Mouse (Mus musculus): ENCODE data around the gene Hectd1. TPM values are rescaled to one million over a fixed set of nuclear protein-coding genes. Genes with fewer than 3 reads are reported as not detected.
A peak's percentile ranks its signal among the peaks of the same experiment; 100 is the strongest.

Gene Hectd1
- polyA plus RNA-seq, 1 experiment: 13.4 TPM

DNA sequence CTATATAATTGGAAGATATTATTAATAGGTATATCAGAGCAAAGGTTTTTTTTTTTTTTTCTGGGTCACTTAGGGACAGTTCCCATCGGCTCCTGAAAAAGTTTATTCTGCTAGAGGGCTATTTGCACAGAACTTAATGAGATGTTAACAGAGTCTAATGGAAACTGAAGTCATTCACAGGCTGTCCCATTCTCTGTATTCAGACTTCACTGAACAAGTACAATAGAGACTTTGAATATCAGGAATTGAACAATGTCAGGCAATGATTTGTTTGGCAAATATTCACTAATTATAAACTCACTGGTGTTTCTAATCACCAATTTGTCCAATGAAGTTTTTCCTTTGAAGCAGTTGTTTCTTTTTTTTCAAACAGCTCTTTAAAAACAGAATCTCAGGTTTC lies 92.5 kb downstream of the Hectd1 start:
- Histone ChIP-seq H3K4me1 (ENCODE audit: control insufficient read depth, insufficient read depth, low read length) (peaks cover 2% of the 10 kb centered on the region; the same call in 1 of the 2 replicates), H3K36me3 (ENCODE audit: control insufficient read depth, insufficient read depth, low read length) (no peaks in the 10 kb centered on the region), H3K27ac (ENCODE audit: control insufficient read depth, insufficient read depth, low read depth, low read length) (no peak overlapping the region), H3K27me3 (ENCODE audit: control insufficient read depth, insufficient read depth, low read length) (no peaks in the 10 kb centered on the region), H3K4me3 (ENCODE audit: control insufficient read depth, low read depth, low read length) (no peak overlapping the region)
- no peak for TF ChIP-seq POLR2A (IDR thresholded peaks at IDR 0.05; ENCODE audit: control insufficient read depth, low read depth, low read length)
- TF ChIP-seq CTCF (IDR thresholded peaks at IDR 0.05; ENCODE audit: control insufficient read depth, insufficient read depth, insufficient replicate concordance, low read depth, low read length): no peak

DNA sequence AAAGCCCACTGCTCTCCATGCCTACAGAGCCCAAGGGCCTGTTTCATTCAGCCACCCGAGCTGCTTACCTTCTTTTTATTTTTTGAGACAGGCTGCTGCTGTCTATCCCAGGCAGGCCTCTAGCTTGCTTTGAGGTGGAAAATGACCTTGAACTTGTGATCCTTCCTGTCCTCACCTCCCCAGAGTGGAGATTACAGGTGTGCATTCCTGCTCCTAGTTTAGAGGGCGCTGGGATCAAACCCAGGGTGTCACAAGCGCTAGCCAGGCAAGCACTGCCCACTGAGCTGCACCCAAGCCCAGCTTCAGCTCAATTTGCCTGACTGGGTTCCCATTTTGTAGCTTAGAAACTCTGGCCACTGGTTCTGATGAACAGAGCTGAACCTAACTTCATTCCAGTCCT lies 93.0 kb downstream of the Hectd1 start:
- no peak for TF ChIP-seq CTCF (IDR thresholded peaks at IDR 0.05; ENCODE audit: control insufficient read depth, insufficient read depth, insufficient replicate concordance, low read depth, low read length)
- no peak for TF ChIP-seq POLR2A (IDR thresholded peaks at IDR 0.05; ENCODE audit: control insufficient read depth, low read depth, low read length)
- H3K36me3 ChIP-seq (ENCODE audit: control insufficient read depth, insufficient read depth, low read length): no peaks in the 10 kb centered on the region
- H3K4me3 ChIP-seq (ENCODE audit: control insufficient read depth, low read depth, low read length): no peak overlapping the region
- peak overlapping the region; percentile 53 for H3K27ac ChIP-seq (ENCODE audit: control insufficient read depth, insufficient read depth, low read depth, low read length)
- peaks cover 2% of the 10 kb centered on the region; the same call in 1 of the 2 replicates for H3K4me1 ChIP-seq (ENCODE audit: control insufficient read depth, insufficient read depth, low read length)
- no peaks in the 10 kb centered on the region for H3K27me3 ChIP-seq (ENCODE audit: control insufficient read depth, insufficient read depth, low read length)

DNA sequence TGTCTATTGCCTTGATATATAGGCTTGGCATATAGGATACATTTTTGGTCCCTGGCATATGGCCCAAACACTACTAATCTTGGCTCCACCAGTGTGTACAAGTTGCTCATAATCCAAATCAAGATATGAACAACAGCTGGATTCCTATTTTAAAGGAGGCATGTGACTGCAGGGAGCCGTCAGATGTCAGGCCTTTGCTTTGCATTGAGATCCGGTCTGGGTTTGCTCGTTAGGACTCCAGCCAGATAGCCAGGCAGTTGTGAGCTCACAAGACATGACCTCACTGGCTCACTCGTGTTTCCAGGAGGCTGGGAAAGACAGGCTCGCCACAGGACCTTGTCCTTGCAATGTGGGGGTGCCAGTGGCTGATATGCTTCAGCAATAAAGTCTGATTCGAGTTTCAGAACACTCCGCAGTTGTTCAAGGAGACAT lies 93.5 kb downstream of the Hectd1 start:
- H3K4me3 ChIP-seq (ENCODE audit: control insufficient read depth, low read depth, low read length): no peak overlapping the region
- peaks cover 2% of the 10 kb centered on the region; the same call in 1 of the 2 replicates for H3K4me1 ChIP-seq (ENCODE audit: control insufficient read depth, insufficient read depth, low read length)
- no peaks in the 10 kb centered on the region for H3K27me3 ChIP-seq (ENCODE audit: control insufficient read depth, insufficient read depth, low read length)
- H3K27ac ChIP-seq (ENCODE audit: control insufficient read depth, insufficient read depth, low read depth, low read length): 0 out of 2 replicates have a peak overlapping the region, but pooled peaks have one; percentile 28
- TF ChIP-seq CTCF (IDR thresholded peaks at IDR 0.05; ENCODE audit: control insufficient read depth, insufficient read depth, insufficient replicate concordance, low read depth, low read length) (no peak), POLR2A (IDR thresholded peaks at IDR 0.05; ENCODE audit: control insufficient read depth, low read depth, low read length) (no peak)
- H3K36me3 ChIP-seq (ENCODE audit: control insufficient read depth, insufficient read depth, low read length): no peaks in the 10 kb centered on the region

DNA sequence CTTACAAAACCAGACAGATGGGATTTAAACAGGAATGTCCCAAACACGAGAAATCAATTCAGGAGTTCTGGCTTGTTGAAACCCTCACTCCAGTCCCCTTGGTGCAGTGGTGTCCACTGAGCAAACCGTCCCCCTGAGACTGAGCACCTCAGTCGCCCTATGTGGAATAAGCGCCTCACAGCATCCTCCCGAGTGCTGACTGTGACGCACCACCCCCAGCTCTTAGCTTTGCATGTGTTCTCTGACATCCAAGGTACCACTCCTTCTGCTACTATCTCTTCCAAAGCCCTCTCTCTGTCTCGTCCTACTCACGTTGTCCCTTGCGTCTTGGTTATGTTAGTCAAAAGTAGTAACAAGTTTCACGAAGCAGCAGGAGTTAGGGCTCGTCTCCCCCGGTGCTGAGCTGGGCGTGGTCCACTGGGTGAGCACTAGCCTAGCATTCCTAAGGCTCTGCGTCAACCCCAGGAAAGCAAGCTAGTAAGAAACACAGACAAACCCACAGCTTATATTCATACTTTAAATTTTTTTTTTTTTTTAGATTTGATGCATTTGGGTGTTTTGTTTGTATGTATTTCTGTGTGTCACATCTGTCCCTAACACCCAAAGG lies 94.6 kb downstream of the Hectd1 start:
- H3K4me3 ChIP-seq (ENCODE audit: control insufficient read depth, low read depth, low read length): no peak overlapping the region
- TF ChIP-seq CTCF (IDR thresholded peaks at IDR 0.05; ENCODE audit: control insufficient read depth, insufficient read depth, insufficient replicate concordance, low read depth, low read length) (no peak), POLR2A (IDR thresholded peaks at IDR 0.05; ENCODE audit: control insufficient read depth, low read depth, low read length) (no peak)
- H3K27ac ChIP-seq (ENCODE audit: control insufficient read depth, insufficient read depth, low read depth, low read length): no peak overlapping the region
- no peaks in the 10 kb centered on the region for H3K36me3 ChIP-seq (ENCODE audit: control insufficient read depth, insufficient read depth, low read length)
- no peaks in the 10 kb centered on the region for H3K27me3 ChIP-seq (ENCODE audit: control insufficient read depth, insufficient read depth, low read length)
- H3K4me1 ChIP-seq (ENCODE audit: control insufficient read depth, insufficient read depth, low read length): peaks cover 2% of the 10 kb centered on the region; the same call in 1 of the 2 replicates

- Histone ChIP-seq H3K4me1 (ENCODE audit: control insufficient read depth, insufficient read depth, low read length) (no peaks in the 10 kb centered on the region), H3K27me3 (ENCODE audit: control insufficient read depth, insufficient read depth, low read length) (no peaks in the 10 kb centered on the region), H3K27ac (ENCODE audit: control insufficient read depth, insufficient read depth, low read depth, low read length) (no peak overlapping the region; the same call in 1 of the 2 replicates), H3K36me3 (ENCODE audit: control insufficient read depth, insufficient read depth, low read length) (no peaks in the 10 kb centered on the region), H3K4me3 (ENCODE audit: control insufficient read depth, low read depth, low read length) (no peak overlapping the region)
- no peak for TF ChIP-seq CTCF (IDR thresholded peaks at IDR 0.05; ENCODE audit: control insufficient read depth, insufficient read depth, insufficient replicate concordance, low read depth, low read length)
- TF ChIP-seq POLR2A (IDR thresholded peaks at IDR 0.05; ENCODE audit: control insufficient read depth, low read depth, low read length): no peak
Measured at GRCm38 (mm10) chr12:51729827-51730226, 99.5 kb downstream of the Hectd1 start.

GRCm38 (mm10) chr12:51729058-51729457 lies 100.3 kb downstream of the Hectd1 start:
- H3K4me3 ChIP-seq (ENCODE audit: control insufficient read depth, low read depth, low read length): no peak overlapping the region
- H3K27me3 ChIP-seq (ENCODE audit: control insufficient read depth, insufficient read depth, low read length): no peaks in the 10 kb centered on the region
- no peak for TF ChIP-seq POLR2A (IDR thresholded peaks at IDR 0.05; ENCODE audit: control insufficient read depth, low read depth, low read length)
- no peak for TF ChIP-seq CTCF (IDR thresholded peaks at IDR 0.05; ENCODE audit: control insufficient read depth, insufficient read depth, insufficient replicate concordance, low read depth, low read length)

GRCm38 (mm10) chr12:51721836-51722235 lies 107.5 kb downstream of the Hectd1 start:
- Histone ChIP-seq H3K27me3 (ENCODE audit: control insufficient read depth, insufficient read depth, low read length) (no peaks in the 10 kb centered on the region), H3K36me3 (ENCODE audit: control insufficient read depth, insufficient read depth, low read length) (no peaks in the 10 kb centered on the region), H3K4me3 (ENCODE audit: control insufficient read depth, low read depth, low read length) (no peak overlapping the region), H3K4me1 (ENCODE audit: control insufficient read depth, insufficient read depth, low read length) (no peaks in the 10 kb centered on the region), H3K27ac (ENCODE audit: control insufficient read depth, insufficient read depth, low read depth, low read length) (no peak overlapping the region)
- TF ChIP-seq POLR2A (IDR thresholded peaks at IDR 0.05; ENCODE audit: control insufficient read depth, low read depth, low read length): no peak
- TF ChIP-seq CTCF (IDR thresholded peaks at IDR 0.05; ENCODE audit: control insufficient read depth, insufficient read depth, insufficient replicate concordance, low read depth, low read length): no peak

More at GRCm38 (mm10) chr12:51729058-51729457, 100.3 kb downstream of the Hectd1 start:
- Histone ChIP-seq H3K36me3 (ENCODE audit: control insufficient read depth, insufficient read depth, low read length) (no peaks in the 10 kb centered on the region), H3K4me1 (ENCODE audit: control insufficient read depth, insufficient read depth, low read length) (no peaks in the 10 kb centered on the region), H3K27ac (ENCODE audit: control insufficient read depth, insufficient read depth, low read depth, low read length) (peak overlapping the region; percentile 23)

All from testis, adult 2 months (tissue).